Mouse (Mus musculus) ES-Bruce4 (cell line): ENCODE data around the gene 6820408C15Rik.

Experiments used
- CTCF ChIP-seq: IDR thresholded peaks from one replicate; pipeline ENCODE4 v1.8.1; 2011; ENCODE audit warnings: low read depth, low read length
- EP300 ChIP-seq: IDR thresholded peaks from 2 replicates; pipeline ENCODE4 v1.6.1; 2011; ENCODE audit warnings: low read depth, low read length; ENCODE audit not compliant: insufficient read depth
- POLR2A ChIP-seq: IDR thresholded peaks from one replicate; pipeline ENCODE4 v1.8.1; 2011; ENCODE audit warnings: low read length; ENCODE audit not compliant: insufficient read depth

DNA sequence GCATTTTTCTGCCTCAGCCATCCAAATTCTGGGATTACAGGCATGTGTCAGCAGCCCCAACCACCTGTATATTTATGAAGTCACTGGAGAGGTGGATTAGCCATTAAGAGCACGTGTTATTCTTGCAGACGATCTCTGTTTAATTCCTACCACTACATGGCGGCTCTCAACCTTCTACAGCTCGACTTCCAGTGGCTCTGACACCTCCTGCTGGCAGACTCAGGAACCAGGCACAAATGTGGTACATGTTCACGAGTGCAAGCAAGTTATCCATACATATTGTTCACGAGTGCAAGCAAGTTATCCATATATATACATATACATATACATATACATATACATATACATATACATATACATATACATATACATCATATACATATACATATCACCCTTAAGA, 77.8 kb downstream of the 6820408C15Rik start:
- TF ChIP-seq POLR2A, result no peak
- TF ChIP-seq CTCF, result peak; percentile 36
- TF ChIP-seq EP300, result no peak
